Mouse (Mus musculus): ENCODE results near the gene Flvcr2.

DNA sequence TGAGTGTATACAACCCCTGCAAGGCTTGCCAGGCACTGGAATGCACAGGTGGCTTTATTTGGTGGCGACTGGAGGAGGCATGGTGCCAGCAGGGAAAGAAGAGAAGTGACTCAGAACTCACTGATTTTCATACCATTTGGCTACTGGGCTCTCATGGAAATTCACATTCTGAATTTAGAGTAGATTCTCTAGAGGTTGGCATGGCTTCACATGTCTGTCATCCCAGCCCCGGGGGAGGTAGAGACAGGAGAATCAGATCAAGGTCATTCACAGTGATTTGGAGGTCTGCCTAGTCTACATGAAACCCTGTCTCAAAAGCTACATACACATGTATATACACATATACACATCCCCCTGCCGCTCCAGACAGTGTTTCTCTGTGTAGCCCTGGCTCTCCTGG is 9.4 kb upstream of the Flvcr2 start:
- TF ChIP-seq CTCF (IDR thresholded peaks at IDR 0.05; ENCODE audit: control insufficient read depth, insufficient read depth, insufficient read length) (no peak), CEBPB (IDR thresholded peaks at IDR 0.05; ENCODE audit: low read depth) (no peak), MAX (IDR thresholded peaks at IDR 0.05) (no peak), MYOD1 (IDR thresholded peaks at IDR 0.05; ENCODE audit: control insufficient read depth, insufficient read length, low read depth) (no peak), USF1 (IDR thresholded peaks at IDR 0.05; ENCODE audit: low read depth) (no peak), MYOG (IDR thresholded peaks at IDR 0.05; ENCODE audit: control insufficient read depth, extremely low read depth, insufficient read length) (no peak)
